Mouse (Mus musculus) CH12.LX (cell line): ENCODE results near the gene Mea1.

Experiments used
- CTCF ChIP-seq, 2 experiments: IDR thresholded peaks in 1 of 2; conservative IDR thresholded peaks in 1 of 2; 2 replicates each; pipeline ENCODE4 v1.5.1; 2011 to 2012; ENCODE audit warnings: low read depth in 2 of 2, low read length in 2 of 2, improper control_type of control experiment in 1 of 2, inconsistent platforms in 1 of 2, mild to moderate bottlenecking in 1 of 2, moderate library complexity in 1 of 2
- EP300 ChIP-seq: IDR thresholded peaks from 2 replicates; pipeline ENCODE4 v1.6.1; 2011; ENCODE audit warnings: low read length, improper control_type of control experiment
- HCFC1 ChIP-seq: IDR thresholded peaks from 2 replicates; pipeline ENCODE4 v1.6.1; 2012; ENCODE audit warnings: low read depth, mild to moderate bottlenecking, inconsistent platforms, low read length, improper control_type of control experiment
- IRF4 ChIP-seq: IDR thresholded peaks from 2 replicates; pipeline ENCODE4 v1.6.1; 2014; ENCODE audit warnings: low read depth, mild to moderate bottlenecking, inconsistent platforms, low read length, improper control_type of control experiment
- MAX ChIP-seq: IDR thresholded peaks from 2 replicates; pipeline ENCODE4 v1.6.1; 2011; ENCODE audit warnings: low read length, improper control_type of control experiment
- MAZ ChIP-seq: IDR thresholded peaks from 2 replicates; pipeline ENCODE4 v1.6.1; 2012; ENCODE audit warnings: low read depth, mild to moderate bottlenecking, inconsistent platforms, low read length, improper control_type of control experiment, moderate library complexity
- MEF2A ChIP-seq: IDR thresholded peaks from 2 replicates; pipeline ENCODE4 v1.6.1; 2014; ENCODE audit warnings: low read depth, mild to moderate bottlenecking, inconsistent platforms, low read length, improper control_type of control experiment, borderline replicate concordance
- MXI1 ChIP-seq: IDR thresholded peaks from 2 replicates; pipeline ENCODE4 v1.6.1; 2011; ENCODE audit warnings: mild to moderate bottlenecking, low read depth, low read length, improper control_type of control experiment
- NRF1 ChIP-seq: IDR thresholded peaks from 2 replicates; pipeline ENCODE4 v1.6.1; 2014; ENCODE audit warnings: low read depth, mild to moderate bottlenecking, inconsistent platforms, low read length, improper control_type of control experiment, moderate library complexity
- POLR2A ChIP-seq: IDR thresholded peaks from 2 replicates; pipeline ENCODE4 v1.6.1; 2011; ENCODE audit warnings: low read depth, mild to moderate bottlenecking, improper control_type of control experiment, low read length
- SMC3 ChIP-seq: IDR thresholded peaks from 2 replicates; pipeline ENCODE4 v1.6.1; 2011; ENCODE audit warnings: low read depth, low read length, improper control_type of control experiment
- USF1 ChIP-seq: IDR thresholded peaks from 2 replicates; pipeline ENCODE4 v1.6.1; 2014; ENCODE audit warnings: low read depth, mild to moderate bottlenecking, inconsistent platforms, low read length, improper control_type of control experiment

DNA sequence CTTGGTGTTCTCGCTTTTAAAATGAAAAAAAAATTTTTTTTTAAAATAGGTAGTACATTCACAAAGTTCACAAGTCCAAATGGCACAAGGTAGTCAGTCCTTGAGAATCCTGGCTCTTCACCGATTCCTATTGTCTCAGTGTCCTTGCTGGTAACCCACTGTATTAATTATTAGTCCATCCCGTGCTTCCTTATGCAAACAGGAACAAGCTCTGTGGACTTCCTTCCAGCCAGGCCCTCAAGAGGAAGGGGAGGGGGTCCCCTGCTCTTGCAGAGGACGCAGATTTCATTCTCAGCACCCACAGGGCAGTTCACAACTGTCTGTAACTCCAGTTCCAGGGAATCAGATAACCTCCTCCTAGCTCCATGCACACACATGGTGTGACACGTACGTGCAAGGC is 22.5 kb upstream of the Mea1 start:
- TF ChIP-seq USF1 = no peak
- no peak for TF ChIP-seq CTCF (conservative IDR thresholded peaks at IDR 0.05 in 1 of 2, IDR thresholded peaks at IDR 0.05 in 1 of 2; ENCODE audit: low read depth in 2 of 2, low read length in 2 of 2)
- no peak for TF ChIP-seq POLR2A
- TF ChIP-seq HCFC1 = no peak
- TF ChIP-seq MAZ = no peak
- no peak for TF ChIP-seq EP300
- no peak for TF ChIP-seq NRF1
- TF ChIP-seq MXI1 = no peak
- TF ChIP-seq MAX = no peak
- TF ChIP-seq MEF2A = no peak
- no peak for TF ChIP-seq IRF4
- TF ChIP-seq SMC3 = no peak
